Mouse (Mus musculus) CH12.LX (cell line): ENCODE measurements around the gene Naa16. TPM values are rescaled to one million over a fixed set of nuclear protein-coding genes. Genes with fewer than 3 reads are reported as not detected.

Source experiments
- DNase-seq: peaks from one replicate; pipeline ENCODE4 v3.0.0-alpha.2; 2013; ENCODE audit errors: extremely low read depth
- H3K27ac ChIP-seq: 2 replicates; pipeline ENCODE4 v1.5.1; 2012; ENCODE audit warnings: low read depth, mild to moderate bottlenecking, control low read depth, moderate library complexity; ENCODE audit not compliant: insufficient read depth
- H3K27me3 ChIP-seq: replicated peaks from 2 replicates; pipeline ENCODE3; 2012; ENCODE audit warnings: inconsistent platforms
- H3K36me3 ChIP-seq, 2 experiments: replicated peaks in 1 of 2; 2 replicates each; pipeline versions ENCODE3 to v1.6.1; 2012; ENCODE audit warnings: inconsistent platforms in 1 of 2, low read length in 1 of 2, mild to moderate bottlenecking in 1 of 2, mixed read lengths in 1 of 2, moderate library complexity in 1 of 2; ENCODE audit not compliant: control insufficient read depth in 1 of 2, insufficient read depth in 1 of 2
- H3K4me1 ChIP-seq, 2 experiments: 2 replicates each; pipeline ENCODE4 v1.6.1; 2012; ENCODE audit warnings: inconsistent platforms in 1 of 2, moderate library complexity in 1 of 2; ENCODE audit not compliant: insufficient read depth in 2 of 2, control insufficient read depth in 1 of 2
- H3K4me2 ChIP-seq: 2 replicates; pipeline ENCODE4 v1.6.1; 2012; ENCODE audit warnings: low read depth, mild to moderate bottlenecking, control low read depth; ENCODE audit not compliant: poor library complexity, insufficient read depth, severe bottlenecking
- H3K4me3 ChIP-seq, 3 experiments: fragments of 150-350 bp in 1 of 3; sonication (generic) in 1 of 3; replicated peaks in 1 of 3; 2 replicates each; pipeline versions ENCODE3 to v1.5.1; 2011 to 2012; ENCODE audit warnings: low read depth in 2 of 3, low read length in 2 of 3, mild to moderate bottlenecking in 2 of 3, moderate library complexity in 2 of 3, control low read depth in 1 of 3, improper control_type of control experiment in 1 of 3, inconsistent platforms in 1 of 3, mixed read lengths in 1 of 3; ENCODE audit not compliant: poor library complexity in 1 of 3
- H3K79me2 ChIP-seq: replicated peaks from 2 replicates; pipeline ENCODE4 v1.6.1; 2012; ENCODE audit warnings: mild to moderate bottlenecking, moderate library complexity; ENCODE audit not compliant: control insufficient read depth, poor library complexity, insufficient read depth, severe bottlenecking; ENCODE audit errors: extremely low read depth
- H3K9ac ChIP-seq: 2 replicates; pipeline ENCODE4 v1.6.1; 2012; ENCODE audit warnings: low read depth, mild to moderate bottlenecking, control low read depth, moderate library complexity; ENCODE audit not compliant: insufficient read depth
- H3K9me3 ChIP-seq: replicated peaks from 2 replicates; pipeline ENCODE3; 2012; ENCODE audit warnings: low read length, inconsistent platforms, mixed read lengths
- BHLHE40 ChIP-seq: IDR thresholded peaks from 2 replicates; pipeline ENCODE4 v1.6.1; 2011; ENCODE audit warnings: mild to moderate bottlenecking, low read depth, low read length, improper control_type of control experiment
- CHD1 ChIP-seq: IDR thresholded peaks from 2 replicates; pipeline ENCODE4 v1.6.1; 2012; ENCODE audit warnings: low read depth, low read length, improper control_type of control experiment, inconsistent platforms
- CHD2 ChIP-seq: IDR thresholded peaks from 2 replicates; pipeline ENCODE4 v1.6.1; 2011; ENCODE audit warnings: low read length, improper control_type of control experiment
- CTCF ChIP-seq, 2 experiments: IDR thresholded peaks in 1 of 2; conservative IDR thresholded peaks in 1 of 2; 2 replicates each; pipeline ENCODE4 v1.5.1; 2011 to 2012; ENCODE audit warnings: low read depth in 2 of 2, low read length in 2 of 2, improper control_type of control experiment in 1 of 2, inconsistent platforms in 1 of 2, mild to moderate bottlenecking in 1 of 2, moderate library complexity in 1 of 2
- E2F4 ChIP-seq: IDR thresholded peaks from 2 replicates; pipeline ENCODE4 v1.6.1; 2011; ENCODE audit warnings: low read depth, low read length, improper control_type of control experiment; ENCODE audit not compliant: insufficient replicate concordance
- ELF1 ChIP-seq: IDR thresholded peaks from 2 replicates; pipeline ENCODE4 v1.6.1; 2014; ENCODE audit warnings: low read depth, mild to moderate bottlenecking, inconsistent platforms, low read length, improper control_type of control experiment
- EP300 ChIP-seq: IDR thresholded peaks from 2 replicates; pipeline ENCODE4 v1.6.1; 2011; ENCODE audit warnings: low read length, improper control_type of control experiment
- ETS1 ChIP-seq: conservative IDR thresholded peaks from 2 replicates; pipeline ENCODE4 v1.6.1; 2012; ENCODE audit warnings: low read depth, mild to moderate bottlenecking, inconsistent platforms, low read length, improper control_type of control experiment, moderate library complexity
- GABPA ChIP-seq: IDR thresholded peaks from 2 replicates; pipeline ENCODE4 v1.6.1; 2012; ENCODE audit warnings: low read depth, low read length, improper control_type of control experiment, inconsistent platforms; ENCODE audit not compliant: insufficient replicate concordance
- HCFC1 ChIP-seq: IDR thresholded peaks from 2 replicates; pipeline ENCODE4 v1.6.1; 2012; ENCODE audit warnings: low read depth, mild to moderate bottlenecking, inconsistent platforms, low read length, improper control_type of control experiment
- IRF4 ChIP-seq: IDR thresholded peaks from 2 replicates; pipeline ENCODE4 v1.6.1; 2014; ENCODE audit warnings: low read depth, mild to moderate bottlenecking, inconsistent platforms, low read length, improper control_type of control experiment
- JUN ChIP-seq: IDR thresholded peaks from 2 replicates; pipeline ENCODE4 v1.6.1; 2011; ENCODE audit warnings: low read depth, mild to moderate bottlenecking, low read length, improper control_type of control experiment, moderate library complexity; ENCODE audit not compliant: insufficient read depth
- JUND ChIP-seq: conservative IDR thresholded peaks from 2 replicates; pipeline ENCODE4 v1.6.1; 2011; ENCODE audit warnings: low read depth, low read length, improper control_type of control experiment
- KAT2A ChIP-seq: IDR thresholded peaks from 2 replicates; pipeline ENCODE4 v1.6.1; 2012; ENCODE audit warnings: low read length, improper control_type of control experiment, inconsistent platforms; ENCODE audit not compliant: insufficient replicate concordance
- MAFK ChIP-seq: IDR thresholded peaks from 2 replicates; pipeline ENCODE4 v1.6.1; 2011; ENCODE audit warnings: low read length, improper control_type of control experiment; ENCODE audit not compliant: insufficient replicate concordance
- MAX ChIP-seq: IDR thresholded peaks from 2 replicates; pipeline ENCODE4 v1.6.1; 2011; ENCODE audit warnings: low read length, improper control_type of control experiment
- MAZ ChIP-seq: IDR thresholded peaks from 2 replicates; pipeline ENCODE4 v1.6.1; 2012; ENCODE audit warnings: low read depth, mild to moderate bottlenecking, inconsistent platforms, low read length, improper control_type of control experiment, moderate library complexity
- MEF2A ChIP-seq: IDR thresholded peaks from 2 replicates; pipeline ENCODE4 v1.6.1; 2014; ENCODE audit warnings: low read depth, mild to moderate bottlenecking, inconsistent platforms, low read length, improper control_type of control experiment, borderline replicate concordance
- MXI1 ChIP-seq: IDR thresholded peaks from 2 replicates; pipeline ENCODE4 v1.6.1; 2011; ENCODE audit warnings: mild to moderate bottlenecking, low read depth, low read length, improper control_type of control experiment
- MYC ChIP-seq: IDR thresholded peaks from 2 replicates; pipeline ENCODE4 v1.6.1; 2011; ENCODE audit warnings: low read depth, mild to moderate bottlenecking, improper control_type of control experiment, low read length
- NELFE ChIP-seq: IDR thresholded peaks from 2 replicates; pipeline ENCODE4 v1.6.1; 2011; ENCODE audit warnings: low read depth, low read length, improper control_type of control experiment
- NRF1 ChIP-seq: IDR thresholded peaks from 2 replicates; pipeline ENCODE4 v1.6.1; 2014; ENCODE audit warnings: low read depth, mild to moderate bottlenecking, inconsistent platforms, low read length, improper control_type of control experiment, moderate library complexity
- PAX5 ChIP-seq: IDR thresholded peaks from 2 replicates; pipeline ENCODE4 v1.6.1; 2012; ENCODE audit warnings: low read length, inconsistent platforms, mixed read lengths
- POLR2A ChIP-seq: IDR thresholded peaks from 2 replicates; pipeline ENCODE4 v1.6.1; 2011; ENCODE audit warnings: low read depth, mild to moderate bottlenecking, improper control_type of control experiment, low read length
- POLR2AphosphoS2 ChIP-seq: IDR thresholded peaks from 2 replicates; pipeline ENCODE4 v1.6.1; 2011; ENCODE audit warnings: low read depth, low read length, improper control_type of control experiment
- RAD21 ChIP-seq: IDR thresholded peaks from 2 replicates; pipeline ENCODE4 v1.6.1; 2011; ENCODE audit warnings: low read depth, mild to moderate bottlenecking, low read length, improper control_type of control experiment, moderate library complexity
- RCOR1 ChIP-seq: conservative IDR thresholded peaks from 2 replicates; pipeline ENCODE4 v1.6.1; 2012; ENCODE audit warnings: low read depth, mild to moderate bottlenecking, inconsistent platforms, low read length, improper control_type of control experiment
- SIN3A ChIP-seq: IDR thresholded peaks from 2 replicates; pipeline ENCODE4 v1.6.1; 2012; ENCODE audit warnings: low read length, improper control_type of control experiment, inconsistent platforms
- SMC3 ChIP-seq: IDR thresholded peaks from 2 replicates; pipeline ENCODE4 v1.6.1; 2011; ENCODE audit warnings: low read depth, low read length, improper control_type of control experiment
- TBP ChIP-seq: conservative IDR thresholded peaks from 2 replicates; pipeline ENCODE4 v1.6.1; 2011; ENCODE audit warnings: low read depth, low read length, improper control_type of control experiment
- TCF12 ChIP-seq: IDR thresholded peaks from 2 replicates; pipeline ENCODE4 v1.6.1; 2014; ENCODE audit warnings: low read depth, mild to moderate bottlenecking, inconsistent platforms, low read length, improper control_type of control experiment
- UBTF ChIP-seq: IDR thresholded peaks from 2 replicates; pipeline ENCODE4 v1.6.1; 2012; ENCODE audit warnings: low read depth, mild to moderate bottlenecking, inconsistent platforms, low read length, improper control_type of control experiment, moderate library complexity
- USF1 ChIP-seq: IDR thresholded peaks from 2 replicates; pipeline ENCODE4 v1.6.1; 2014; ENCODE audit warnings: low read depth, mild to moderate bottlenecking, inconsistent platforms, low read length, improper control_type of control experiment
- USF2 ChIP-seq: conservative IDR thresholded peaks from 2 replicates; pipeline ENCODE4 v1.6.1; 2011; ENCODE audit warnings: low read depth, low read length, improper control_type of control experiment
- ZC3H11A ChIP-seq: IDR thresholded peaks from 2 replicates; pipeline ENCODE4 v1.6.1; 2012; ENCODE audit warnings: low read depth, mild to moderate bottlenecking, inconsistent platforms, low read length, improper control_type of control experiment
- ZKSCAN1 ChIP-seq: IDR thresholded peaks from 2 replicates; pipeline ENCODE4 v1.6.1; 2012; ENCODE audit warnings: low read depth, inconsistent platforms, low read length, improper control_type of control experiment, borderline replicate concordance
- ZMIZ1 ChIP-seq: IDR thresholded peaks from 2 replicates; pipeline ENCODE4 v1.6.1; 2012; ENCODE audit warnings: low read depth, mild to moderate bottlenecking, inconsistent platforms, low read length, improper control_type of control experiment
- ZNF384 ChIP-seq: IDR thresholded peaks from 2 replicates; pipeline ENCODE4 v1.6.1; 2012; ENCODE audit warnings: low read depth, low read length, improper control_type of control experiment, inconsistent platforms
- dilution Hi-C: fragments of 300-500 bp; cut with MboI; formaldehyde crosslinking; loops from 2 replicates; pipeline ENCODE4 v1.14.3; 2020; ENCODE audit warnings: low sequenced_read_pairs; ENCODE audit not compliant: extremely low pct_unique_long_range_greater_than_20kb, extremely low pct_ligation_motif_present
- in situ Hi-C: fragments of 300-500 bp; cut with MboI; formaldehyde crosslinking; loops from 3 replicates; pipeline ENCODE4 v1.14.3; 2019; ENCODE audit warnings: low sequenced_read_pairs, low pct_ligation_motif_present, low pct_unique_long_range_greater_than_20kb, mixed read lengths
- polyA plus RNA-seq: library from polyadenylated mRNA; unstranded; fragments of >175 nt; gene quantifications from 2 replicates; pipeline ENCODE4 v1.2.1, GENCODE M21; 2012; ENCODE audit warnings: low read depth; ENCODE audit not compliant: insufficient read length
- total RNA-seq, 2 experiments: library from RNA; depleted of rRNA; stranded (reverse); fragments of 300-350 nt in 1 of 2; fragments of >200 nt in 1 of 2; gene quantifications; 2 replicates each; pipeline ENCODE4 v1.2.3; 2012 to 2014

The Naa16 gene
- total and polyA plus RNA-seq, 3 experiments: 16.4 to 60.0 (median 42.6) TPM

DNA sequence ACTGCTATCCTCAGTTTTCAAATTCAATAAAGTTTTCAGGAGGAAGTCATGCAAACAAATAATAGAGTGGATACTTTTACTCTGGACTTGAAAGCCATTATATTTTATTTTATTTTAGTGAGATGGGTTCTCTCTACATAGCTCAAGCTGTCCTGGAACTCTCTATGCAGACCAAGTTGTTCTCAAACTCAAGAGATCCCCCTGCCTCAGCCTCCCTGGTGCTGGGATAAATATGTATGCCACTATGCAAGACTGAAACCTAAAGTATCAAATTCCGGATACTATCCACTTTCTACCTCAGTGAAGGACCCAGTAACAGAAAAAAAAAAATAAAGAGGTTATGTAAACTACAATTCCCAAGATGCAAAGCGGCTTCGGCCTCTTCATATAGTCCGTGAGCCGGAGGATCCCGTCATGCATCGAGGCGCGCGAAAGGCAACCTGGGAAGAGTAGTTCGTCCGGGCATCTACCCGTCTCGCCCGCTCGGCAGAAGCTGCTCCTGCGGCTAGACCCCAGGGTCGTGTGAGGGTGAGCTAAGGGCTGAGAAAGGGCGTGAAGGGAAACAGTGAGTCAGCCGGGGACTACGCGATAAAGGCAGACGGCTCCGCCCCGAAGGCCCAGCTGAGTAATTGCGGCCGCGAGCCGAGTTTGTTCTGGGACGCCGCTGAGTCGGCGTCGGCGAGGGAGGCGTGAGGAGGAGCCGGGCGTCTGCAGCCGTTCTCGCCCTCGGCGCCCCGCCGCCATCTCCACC, 35.6 kb upstream of the Naa16 start, which contains the start of gene Kbtbd7:
Kbtbd7 (plus strand) TSS at position 533 of the 751 bp plus-strand sequence.
- Histone ChIP-seq H3K4me3 (peak within 1 kb of the TSS in 2 of 3 experiments; percentile 13 to 47), H3K4me1 (peaks cover 4 to 28% of the 10 kb centered on the region in 2 experiments; a peak in 3 of 4 replicates)
- DNase-seq: peak; percentile 98
- TF ChIP-seq CHD1: no peak
- peak; percentile 100 for TF ChIP-seq KAT2A
- peak; percentile 34; the same call in 1 of the 2 replicates for TF ChIP-seq MAZ
- TF ChIP-seq MEF2A: peak; percentile 89
- TF ChIP-seq CTCF (conservative IDR thresholded peaks at IDR 0.05 in 1 of 2, IDR thresholded peaks at IDR 0.05 in 1 of 2; ENCODE audit: low read depth in 2 of 2, low read length in 2 of 2): no peak
- peak; percentile 99 for TF ChIP-seq BHLHE40
- no peak for TF ChIP-seq ZC3H11A
- peak; percentile 93 for TF ChIP-seq JUN
- TF ChIP-seq MAFK: peak; percentile 20; the same call in 1 of the 2 replicates
- TF ChIP-seq NELFE: 0 out of 2 replicates have a peak, but pooled peaks have one; percentile 36
- no peak for TF ChIP-seq RAD21
- TF ChIP-seq HCFC1: peak; percentile 100
- peak; percentile 94 for TF ChIP-seq TBP
- TF ChIP-seq RCOR1: no peak
- no peak for TF ChIP-seq USF1
- TF ChIP-seq POLR2AphosphoS2: no peak
- TF ChIP-seq PAX5: no peak
- peak; percentile 85; the same call in 1 of the 2 replicates for TF ChIP-seq GABPA
- no peak for TF ChIP-seq E2F4
- TF ChIP-seq ZMIZ1: peak; percentile 81
- peak; percentile 94 for TF ChIP-seq JUND
- peak; percentile 90 for TF ChIP-seq SIN3A
- TF ChIP-seq ZNF384: peak; percentile 96
- TF ChIP-seq SMC3: no peak
- TF ChIP-seq IRF4: peak; percentile 78
- TF ChIP-seq USF2: no peak
- TF ChIP-seq MXI1: peak; percentile 54; the same call in 1 of the 2 replicates
- TF ChIP-seq MYC: 0 out of 2 replicates have a peak, but pooled peaks have one; percentile 51
- TF ChIP-seq POLR2A: peak; percentile 51
- peak; percentile 55 for TF ChIP-seq NRF1
- TF ChIP-seq CHD2: peak; percentile 84
- peak; percentile 70 for TF ChIP-seq EP300
- TF ChIP-seq UBTF: peak; percentile 96
- TF ChIP-seq MAX: no peak; the same call in 1 of the 2 replicates
- peak; percentile 85 for TF ChIP-seq TCF12
- no peak for TF ChIP-seq ZKSCAN1
- peak; percentile 99 for TF ChIP-seq ETS1
- TF ChIP-seq ELF1: peak; percentile 79
- TF ChIP-seq, all 38 proteins: peak for 25
- dilution Hi-C loops: no loop called here
- Histone ChIP-seq H3K27ac (peak within 1 kb of the TSS; percentile 43; the same call in 1 of the 2 replicates), H3K9ac (no peak within 1 kb of the TSS; the same call in 1 of the 2 replicates), H3K9me3 (no peaks in the 10 kb centered on the region), H3K79me2 (no peaks in the 10 kb centered on the region), H3K27me3 (no peaks in the 10 kb centered on the region), H3K4me2 (0 out of 2 replicates have a peak within 1 kb of the TSS, but pooled peaks have one; percentile 27), H3K36me3 (peaks cover 3 to 31% of the 10 kb centered on the region in 2 experiments)
- in situ Hi-C loops: no loop called here
